In genomic region chr13:95618309-95618712, GRCm38 (mm10) we compare ENCODE assay signal across 8 mouse cellular contexts. TPM values are rescaled to one million over a fixed set of nuclear protein-coding genes. Genes with fewer than 3 reads are reported as not detected.
DNase-seq lines count a peak whose midpoint lies in the region; ATAC-seq lines count a peak whose summit lies in the region.

Gene F2r, minus strand, starts transcription at chr13:95618487.

- ATAC-seq in cerebellum, adult (ENCODE audit: insufficient number of reproducible peaks, low FRiP score, low TSS enrichment): peak; percentile 53
- peak; percentile 93 for ATAC-seq in embryonic facial prominence, embryonic 11.5 days (replicated peaks; ENCODE audit: insufficient number of reproducible peaks, low FRiP score, low TSS enrichment, low read depth)
- peak; percentile 93 for ATAC-seq in limb, embryonic 13.5 days (ENCODE audit: low FRiP score, low read depth)
- peak; percentile 93 for ATAC-seq in midbrain, embryonic 14.5 days (ENCODE audit: low FRiP score, low TSS enrichment)

- H3K27me3 ChIP-seq in embryonic facial prominence, embryonic 11.5 days (ENCODE audit: control insufficient read depth, insufficient read depth, low read length): no peaks in the 10 kb centered on the region
- H3K27me3 ChIP-seq in limb, embryonic 13.5 days: no peaks in the 10 kb centered on the region
- no peaks in the 10 kb centered on the region for H3K27me3 ChIP-seq in midbrain, embryonic 14.5 days (ENCODE audit: control insufficient read depth, insufficient read depth, low read length)

- under 1% methylated on average over 38 of the region's 42 CpGs for WGBS in embryonic facial prominence, embryonic 11.5 days
- WGBS in limb, embryonic 13.5 days: under 1% methylated on average over 42 of the region's 42 CpGs
- WGBS in midbrain, embryonic 14.5 days: under 1% methylated on average over 42 of the region's 42 CpGs

- H3K4me1 ChIP-seq in embryonic facial prominence, embryonic 11.5 days (ENCODE audit: control insufficient read depth, insufficient read depth, low read length): peaks cover 6% of the 10 kb centered on the region; the same call in 1 of the 2 replicates
- peaks cover 28% of the 10 kb centered on the region for H3K4me1 ChIP-seq in limb, embryonic 13.5 days
- H3K4me1 ChIP-seq in midbrain, embryonic 14.5 days (ENCODE audit: control insufficient read depth, insufficient read depth, low read length): peaks cover 26% of the 10 kb centered on the region

- peak within 1 kb of the TSS; percentile 87 for H3K4me3 ChIP-seq in embryonic facial prominence, embryonic 11.5 days (ENCODE audit: low read depth, low read length)
- H3K4me3 ChIP-seq in limb, embryonic 13.5 days: peak within 1 kb of the TSS; percentile 75
- peak within 1 kb of the TSS; percentile 75 for H3K4me3 ChIP-seq in midbrain, embryonic 14.5 days (replicated peaks; ENCODE audit: low read depth, low read length)

- peak within 1 kb of the TSS; percentile 65 for H3K4me2 ChIP-seq in embryonic facial prominence, embryonic 11.5 days (ENCODE audit: low read depth, low read length)
- H3K4me2 ChIP-seq in limb, embryonic 13.5 days (replicated peaks): peak within 1 kb of the TSS; percentile 75
- peak within 1 kb of the TSS; percentile 74 for H3K4me2 ChIP-seq in midbrain, embryonic 14.5 days (ENCODE audit: low read length)

- H3K9me3 ChIP-seq in embryonic facial prominence, embryonic 11.5 days (replicated peaks; ENCODE audit: control insufficient read depth, low read length): no peaks in the 10 kb centered on the region
- H3K9me3 ChIP-seq in limb, embryonic 13.5 days: no peaks in the 10 kb centered on the region
- no peaks in the 10 kb centered on the region for H3K9me3 ChIP-seq in midbrain, embryonic 14.5 days (ENCODE audit: control insufficient read depth, low read length)

- H3K9ac ChIP-seq in embryonic facial prominence, embryonic 11.5 days (replicated peaks; ENCODE audit: low read length): peak within 1 kb of the TSS; percentile 91
- H3K9ac ChIP-seq in limb, embryonic 13.5 days: peak within 1 kb of the TSS; percentile 90
- H3K9ac ChIP-seq in midbrain, embryonic 14.5 days (replicated peaks; ENCODE audit: low read length): peak within 1 kb of the TSS; percentile 88

- no peak for DNase-seq in cerebellum, adult 9-10 months
- DNase-seq in embryonic facial prominence, embryonic 11.5 days (ENCODE audit: low spot score): peak; percentile 92
- DNase-seq in heart, adult 11 months: peak; percentile 99
- DNase-seq in kidney, adult 11 months: peak; percentile 70
- peak; percentile 91 for DNase-seq in midbrain, embryonic 14.5 days
- DNase-seq in spleen, adult 12 weeks (ENCODE audit: low spot score): peak; percentile 54

- H3K27ac ChIP-seq in embryonic facial prominence, embryonic 11.5 days (replicated peaks; ENCODE audit: low read depth, low read length): peak within 1 kb of the TSS; percentile 79
- peak within 1 kb of the TSS; percentile 77; the same call in 1 of the 2 replicates for H3K27ac ChIP-seq in limb, embryonic 13.5 days
- H3K27ac ChIP-seq in midbrain, embryonic 14.5 days (replicated peaks; ENCODE audit: low read depth, low read length): peak within 1 kb of the TSS; percentile 70

- H3K36me3 ChIP-seq in embryonic facial prominence, embryonic 11.5 days (replicated peaks; ENCODE audit: control insufficient read depth, insufficient read depth, low read depth, low read length): no peaks in the 10 kb centered on the region
- H3K36me3 ChIP-seq in limb, embryonic 13.5 days: 0 out of 2 replicates have a peak, but pooled peaks cover 6% of the 10 kb centered on the region
- H3K36me3 ChIP-seq in midbrain, embryonic 14.5 days (ENCODE audit: control insufficient read depth, insufficient read depth, low read length): no peaks in the 10 kb centered on the region

RNA-seq across cellular contexts. Expression of gene F2r, which starts in this region (rescaled TPM):
- polyA plus RNA-seq in embryonic facial prominence, embryonic 11.5 days (2014; fragmentation: Nextera tagmentation; extraction: Ambion mirVana): 133 and 144 TPM in 2 replicates
- polyA plus RNA-seq in limb, embryonic 13.5 days (2015; fragmentation: Nextera tagmentation; extraction: Ambion mirVana): 101 and 102 TPM in 2 replicates
- polyA plus RNA-seq in midbrain, embryonic 14.5 days (2014; fragmentation: Nextera tagmentation; extraction: Ambion mirVana): 53.5 and 78.8 TPM in 2 replicates
